Mouse (Mus musculus) skeletal muscle tissue, postnatal 0 days (tissue): ENCODE results near the gene 1700028P14Rik. TPM values are rescaled to one million over a fixed set of nuclear protein-coding genes. Genes with fewer than 3 reads are reported as not detected.

Experiments
- polyA plus RNA-seq: library from polyadenylated mRNA; unstranded; fragments of >200 nt; fragmentation: Nextera tagmentation; extraction: Ambion mirVana; gene quantifications from 2 replicates; pipeline ENCODE4 v1.2.1, GENCODE M21; 2015

The 1700028P14Rik gene
- not detected in 2 replicates for polyA plus RNA-seq

DNA sequence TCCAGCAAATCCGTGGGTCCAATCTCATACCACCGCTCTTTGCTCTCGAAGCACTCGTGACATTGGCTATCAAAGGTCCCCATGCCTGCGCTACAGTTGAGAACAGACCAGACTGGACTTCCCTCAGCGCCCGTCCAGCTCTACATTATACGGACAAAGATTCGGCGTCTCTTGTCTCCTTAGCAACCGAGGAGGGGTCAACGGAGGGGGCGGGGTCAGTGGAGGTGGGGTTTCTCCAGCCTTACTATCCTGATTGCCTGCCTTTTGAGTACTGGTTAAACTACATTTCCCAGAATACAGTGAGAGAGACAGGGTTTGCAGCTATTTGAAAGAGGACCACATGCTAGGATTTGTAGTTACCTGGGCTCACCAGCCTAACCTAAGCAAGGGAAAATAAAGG, at the start of gene 1700028P14Rik:
1700028P14Rik (minus strand) TSS at position 169 of the 400 bp plus-strand sequence.

DNA sequence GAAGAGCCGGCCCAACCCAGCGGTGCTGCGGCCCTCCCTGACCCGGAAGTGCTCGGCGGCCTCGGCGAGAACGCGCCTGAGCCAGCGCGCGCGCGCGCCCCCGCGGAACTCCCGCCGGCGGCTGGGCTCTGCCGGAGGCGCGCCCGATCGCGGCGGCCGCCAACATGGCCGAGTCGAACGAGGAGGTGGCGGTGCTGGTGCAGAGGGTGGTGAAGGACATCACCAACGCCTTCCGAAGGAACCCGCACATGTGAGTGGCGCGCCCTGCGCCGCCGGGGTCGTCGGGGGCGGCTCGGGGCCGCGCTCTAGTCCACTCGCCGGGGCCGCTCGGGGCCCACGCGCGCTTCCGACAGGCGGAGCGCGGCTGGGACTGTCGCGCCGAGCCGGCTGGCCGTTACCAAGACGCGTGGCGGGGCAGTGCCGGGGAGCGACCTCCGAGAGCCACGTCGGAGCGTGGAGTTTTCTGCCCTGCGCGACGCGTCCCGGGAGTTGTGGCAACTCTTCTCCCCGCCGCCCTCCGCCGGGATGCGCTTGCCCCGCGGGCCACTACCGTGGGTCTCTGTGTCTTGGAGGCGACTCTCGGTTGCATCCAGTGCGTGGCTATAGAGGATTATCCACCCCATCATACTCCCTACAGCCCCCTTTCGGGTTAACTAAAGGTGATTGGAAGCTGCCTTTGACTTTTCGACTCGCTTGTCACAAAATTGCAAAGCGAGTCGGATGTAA, 34.8 kb upstream of the 1700028P14Rik start, which contains the start of gene Ptar1:
Ptar1 (plus strand) TSS at position 134 of the 726 bp plus-strand sequence.

Other genes starting within 250 kb of the 1700028P14Rik start
- gene Mamdc2, start 204.4 kb downstream of the 1700028P14Rik start, polyA plus RNA-seq = 0.99 and 1.2 TPM in 2 replicates
- 4.6 and 6.0 TPM in 2 replicates for gene Ptar1, start 34.6 kb upstream of the 1700028P14Rik start, polyA plus RNA-seq
- gene Apba1, start 106.1 kb upstream of the 1700028P14Rik start, polyA plus RNA-seq = 0.58 and 0.69 TPM in 2 replicates